Mouse (Mus musculus): Measurements from ENCODE around the gene Arl3. TPM values are rescaled to one million over a fixed set of nuclear protein-coding genes. Genes with fewer than 3 reads are reported as not detected.
A peak's percentile ranks its signal among the peaks of the same experiment; 100 is the strongest.

The Arl3 gene
- polyA plus RNA-seq, 1 experiment from 2014 or later, result 39.6 TPM

- H3K27ac ChIP-seq (replicated peaks), result no peak overlapping the region
These were observed 47.0 kb downstream of the Arl3 start for GRCm38 (mm10) chr19:46525691-46526631.

DNA sequence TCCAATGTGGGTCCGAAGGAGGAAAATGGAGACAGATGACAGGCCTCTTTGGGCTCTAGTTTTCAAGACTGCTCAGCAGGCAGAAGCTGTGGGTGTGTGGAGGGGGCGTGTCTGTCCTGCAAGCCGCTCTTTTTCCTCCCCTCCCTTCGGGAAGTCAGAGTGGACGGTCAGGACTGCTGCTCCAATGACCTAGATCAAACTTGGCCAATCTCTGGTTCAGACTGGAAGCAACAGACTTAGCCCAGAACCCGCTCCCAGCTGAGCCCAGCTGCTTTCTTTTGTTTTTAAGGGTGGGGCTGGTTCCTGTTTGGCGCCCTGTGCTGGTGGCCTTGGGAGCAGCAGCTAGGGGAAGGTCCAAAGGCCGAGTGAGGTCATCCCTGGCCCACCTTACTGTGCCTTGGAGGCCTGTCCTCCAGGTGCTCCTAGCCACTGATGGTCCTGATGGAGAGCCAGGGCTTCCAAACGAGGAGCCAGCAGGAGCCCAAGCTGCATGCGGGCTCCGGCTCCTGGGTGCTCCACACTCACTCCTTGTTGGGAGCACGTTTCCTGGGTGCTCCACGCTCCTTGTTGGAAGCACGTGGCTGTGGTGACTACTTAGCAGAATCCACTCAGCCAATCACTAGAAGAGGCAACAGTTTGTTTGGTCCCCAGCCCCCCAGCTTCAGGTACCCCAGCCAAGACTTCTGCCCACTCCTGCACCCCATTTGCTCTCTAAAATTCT lies 48.2 kb downstream of the Arl3 start:
- Histone ChIP-seq H3K4me3 (ENCODE audit: low read depth, low read length) (no peak overlapping the region), H3K4me2 (replicated peaks; ENCODE audit: low read depth) (peak overlapping the region; percentile 46), H3K36me3 (ENCODE audit: control insufficient read depth, insufficient read depth, low read length) (no peaks in the 10 kb centered on the region), H3K9ac (ENCODE audit: low read length) (no peak overlapping the region), H3K27me3 (ENCODE audit: control insufficient read depth, insufficient read depth, low read length) (no peaks in the 10 kb centered on the region), H3K27ac (replicated peaks) (peak overlapping the region; percentile 73), H3K4me1 (replicated peaks; ENCODE audit: control insufficient read depth, insufficient read depth) (peaks cover 25% of the 10 kb centered on the region), H3K9me3 (ENCODE audit: control insufficient read depth, low read length) (no peaks in the 10 kb centered on the region)
- ATAC-seq (ENCODE audit: low FRiP score, low TSS enrichment), result peak; percentile 83
- TF ChIP-seq EP300 (optimal IDR thresholded peaks at IDR 0.05) (no peak), CTCF (IDR thresholded peaks at IDR 0.05; ENCODE audit: low read depth) (peak; percentile 61)
- peak; percentile 82 for DNase-seq (ENCODE audit: low spot score)
- WGBS, result 31% methylated on average over 14 of the region's 14 CpGs

More at GRCm38 (mm10) chr19:46525691-46526631, 47.0 kb downstream of the Arl3 start:
- Histone ChIP-seq H3K36me3 (ENCODE audit: control insufficient read depth, insufficient read depth, low read length) (no peaks in the 10 kb centered on the region), H3K9me3 (ENCODE audit: control insufficient read depth, low read length) (no peaks in the 10 kb centered on the region), H3K9ac (ENCODE audit: low read length) (no peak overlapping the region), H3K4me3 (ENCODE audit: low read depth, low read length) (no peak overlapping the region), H3K4me1 (replicated peaks; ENCODE audit: control insufficient read depth, insufficient read depth) (peaks cover 32% of the 10 kb centered on the region), H3K27me3 (ENCODE audit: control insufficient read depth, insufficient read depth, low read length) (no peaks in the 10 kb centered on the region), H3K4me2 (replicated peaks; ENCODE audit: low read depth) (no peak overlapping the region)
- no peak for DNase-seq (ENCODE audit: low spot score)
- WGBS, result 71% methylated on average over 10 of the region's 10 CpGs
- TF ChIP-seq EP300 (optimal IDR thresholded peaks at IDR 0.05) (no peak), CTCF (IDR thresholded peaks at IDR 0.05; ENCODE audit: low read depth) (no peak)
- ATAC-seq (ENCODE audit: low FRiP score, low TSS enrichment), result no peak

DNA sequence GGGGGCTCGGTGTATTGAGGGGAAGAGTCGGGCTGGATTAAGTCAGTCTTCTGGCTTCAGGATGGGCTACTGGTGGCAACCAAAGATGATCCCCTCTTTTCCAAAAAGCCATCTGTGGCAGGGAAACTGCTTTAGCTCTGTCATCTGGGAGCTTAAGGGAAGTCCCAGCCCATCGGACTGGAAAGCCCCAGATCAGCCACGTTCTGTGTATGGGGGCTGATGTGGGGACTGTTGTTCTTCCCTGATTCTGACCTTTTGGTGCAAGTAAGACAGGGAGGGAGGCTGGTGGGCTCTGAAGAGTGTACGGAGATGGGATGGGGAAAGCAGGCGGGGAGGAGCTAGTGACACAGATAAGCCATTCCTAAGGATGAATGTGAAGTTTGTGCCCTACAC lies 48.9 kb downstream of the Arl3 start:
- H3K9me3 ChIP-seq (ENCODE audit: control insufficient read depth, low read length), result no peaks in the 10 kb centered on the region
- H3K4me3 ChIP-seq (ENCODE audit: low read depth, low read length), result no peak overlapping the region; the same call in 1 of the 2 replicates
- 19% methylated on average over 6 of the region's 6 CpGs for WGBS
- H3K4me2 ChIP-seq (replicated peaks; ENCODE audit: low read depth), result peak overlapping the region; percentile 46
- no peak for TF ChIP-seq EP300 (optimal IDR thresholded peaks at IDR 0.05)
- TF ChIP-seq CTCF (IDR thresholded peaks at IDR 0.05; ENCODE audit: low read depth), result no peak
- no peak; the same call in 1 of the 2 replicates for ATAC-seq (ENCODE audit: low FRiP score, low TSS enrichment)
- H3K27ac ChIP-seq (replicated peaks), result peak overlapping the region; percentile 73
- DNase-seq (ENCODE audit: low spot score), result no peak
- 0 out of 2 replicates have a peak overlapping the region, but pooled peaks have one; percentile 27 for H3K9ac ChIP-seq (ENCODE audit: low read length)
- no peaks in the 10 kb centered on the region for H3K27me3 ChIP-seq (ENCODE audit: control insufficient read depth, insufficient read depth, low read length)
- H3K4me1 ChIP-seq (replicated peaks; ENCODE audit: control insufficient read depth, insufficient read depth), result peaks cover 19% of the 10 kb centered on the region
- H3K36me3 ChIP-seq (ENCODE audit: control insufficient read depth, insufficient read depth, low read length), result no peaks in the 10 kb centered on the region

DNA sequence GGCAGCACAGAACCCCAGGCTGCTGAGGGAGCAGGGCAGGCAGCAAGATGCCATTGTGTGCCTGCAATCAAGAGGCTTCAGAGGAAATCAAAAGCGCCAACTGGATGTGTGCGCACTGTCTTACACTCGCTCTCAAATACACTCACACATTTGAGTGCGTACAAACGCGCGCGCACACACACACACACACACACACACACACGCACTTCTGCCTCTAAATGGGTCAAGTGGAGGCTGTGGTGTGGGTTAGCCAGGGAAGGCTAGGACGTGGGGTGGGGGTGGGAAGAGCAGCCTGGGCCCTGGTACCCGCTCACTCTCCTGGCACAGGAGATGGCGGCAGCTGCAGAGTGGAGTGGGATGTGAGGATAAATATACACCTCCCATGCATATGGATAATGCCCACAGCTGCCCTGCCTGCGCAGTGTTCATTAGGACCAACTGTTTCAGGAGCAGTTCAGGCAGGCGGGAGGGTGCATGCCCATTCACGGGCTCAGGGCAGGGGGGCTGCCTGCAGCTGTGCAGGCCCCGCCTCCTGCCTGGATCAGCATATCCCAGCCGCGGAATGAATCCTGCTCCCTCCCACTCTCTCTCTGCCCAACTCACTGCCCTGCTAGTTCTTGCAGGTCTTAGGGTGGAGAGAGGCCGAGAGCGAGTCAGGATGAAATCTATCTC lies 49.4 kb downstream of the Arl3 start:
- peaks cover 17% of the 10 kb centered on the region for H3K4me1 ChIP-seq (replicated peaks; ENCODE audit: control insufficient read depth, insufficient read depth)

GRCm38 (mm10) chr19:46523131-46523479 lies 49.9 kb downstream of the Arl3 start:
- no peaks in the 10 kb centered on the region for H3K9me3 ChIP-seq (ENCODE audit: control insufficient read depth, low read length)
- no peaks in the 10 kb centered on the region for H3K27me3 ChIP-seq (ENCODE audit: control insufficient read depth, insufficient read depth, low read length)
- DNase-seq (ENCODE audit: low spot score), result no peak
- TF ChIP-seq EP300 (optimal IDR thresholded peaks at IDR 0.05), result no peak
- no peak for TF ChIP-seq CTCF (IDR thresholded peaks at IDR 0.05; ENCODE audit: low read depth)
- no peak overlapping the region for H3K4me3 ChIP-seq (ENCODE audit: low read depth, low read length)
- no peaks in the 10 kb centered on the region for H3K36me3 ChIP-seq (ENCODE audit: control insufficient read depth, insufficient read depth, low read length)
- H3K4me1 ChIP-seq (replicated peaks; ENCODE audit: control insufficient read depth, insufficient read depth), result peaks cover 19% of the 10 kb centered on the region
- H3K4me2 ChIP-seq (replicated peaks; ENCODE audit: low read depth), result peak overlapping the region; percentile 46; the same call in 1 of the 2 replicates
- ATAC-seq (ENCODE audit: low FRiP score, low TSS enrichment), result no peak
- H3K9ac ChIP-seq (ENCODE audit: low read length), result no peak overlapping the region
- peak overlapping the region; percentile 73; the same call in 1 of the 2 replicates for H3K27ac ChIP-seq (replicated peaks)

More for the DNA sequence above, 49.4 kb downstream of the Arl3 start:
- peak; percentile 66 for DNase-seq (ENCODE audit: low spot score)
- Histone ChIP-seq H3K9ac (ENCODE audit: low read length) (peak overlapping the region; percentile 27; the same call in 1 of the 2 replicates), H3K9me3 (ENCODE audit: control insufficient read depth, low read length) (no peaks in the 10 kb centered on the region), H3K36me3 (ENCODE audit: control insufficient read depth, insufficient read depth, low read length) (no peaks in the 10 kb centered on the region), H3K27ac (replicated peaks) (peak overlapping the region; percentile 73), H3K4me2 (replicated peaks; ENCODE audit: low read depth) (peak overlapping the region; percentile 46), H3K4me3 (ENCODE audit: low read depth, low read length) (no peak overlapping the region; the same call in 1 of the 2 replicates), H3K27me3 (ENCODE audit: control insufficient read depth, insufficient read depth, low read length) (no peaks in the 10 kb centered on the region)
- no peak for TF ChIP-seq EP300 (optimal IDR thresholded peaks at IDR 0.05)
- TF ChIP-seq CTCF (IDR thresholded peaks at IDR 0.05; ENCODE audit: low read depth), result no peak
- 15% methylated on average over 20 of the region's 20 CpGs for WGBS
- ATAC-seq (ENCODE audit: low FRiP score, low TSS enrichment), result peak; percentile 43

Measured in stomach, postnatal 0 days (tissue).